Mouse (Mus musculus) heart, embryonic 16.5 days (tissue): Measurements from ENCODE around the gene Pla2g1b. TPM values are rescaled to one million over a fixed set of nuclear protein-coding genes. Genes with fewer than 3 reads are reported as not detected.

Source experiments
- ATAC-seq: fragments of 200-750 bp; cut with Nextera tagmentation; replicated peaks from 2 replicates; pipeline ENCODE4 v1.8.0; 2017; ENCODE audit warnings: moderate number of reproducible peaks; ENCODE audit not compliant: insufficient read depth, low FRiP score; ENCODE audit errors: extremely low read depth
- H3K27ac ChIP-seq: fragments of 300-500 bp; sonication (generic); 2 replicates; pipeline ENCODE4 v1.5.1; 2014; ENCODE audit warnings: mild to moderate bottlenecking, low read length, control low read depth, moderate library complexity
- H3K27me3 ChIP-seq: fragments of 300-500 bp; sonication (generic); 2 replicates; pipeline ENCODE4 v1.6.1; 2014; ENCODE audit warnings: low read length, mixed read lengths; ENCODE audit not compliant: control insufficient read depth, insufficient read depth
- H3K36me3 ChIP-seq: fragments of 300-500 bp; sonication (generic); 2 replicates; pipeline ENCODE4 v1.6.1; 2014; ENCODE audit not compliant: control insufficient read depth, insufficient read depth
- H3K4me1 ChIP-seq: fragments of 300-500 bp; sonication (generic); 2 replicates; pipeline ENCODE4 v1.6.1; 2014; ENCODE audit warnings: low read length, mixed read lengths; ENCODE audit not compliant: control insufficient read depth, insufficient read depth
- H3K4me2 ChIP-seq: fragments of 300-500 bp; sonication (generic); 2 replicates; pipeline ENCODE4 v1.6.1; 2014; ENCODE audit warnings: low read depth, mild to moderate bottlenecking, control low read depth, low read length
- H3K4me3 ChIP-seq: fragments of 300-500 bp; sonication (generic); 2 replicates; pipeline ENCODE4 v1.5.1; 2014; ENCODE audit warnings: mild to moderate bottlenecking, control low read depth, low read length
- H3K9ac ChIP-seq: fragments of 300-500 bp; sonication (generic); 2 replicates; pipeline ENCODE4 v1.6.1; 2014; ENCODE audit warnings: low read length, control low read depth
- H3K9me3 ChIP-seq: fragments of 300-500 bp; sonication (generic); replicated peaks from 2 replicates; pipeline ENCODE4 v1.6.1; 2016; ENCODE audit warnings: low read length; ENCODE audit not compliant: control insufficient read depth
- WGBS: fragments of 180-500 bp; shearing (Covaris S2); extraction: QIAGEN DNeasy Blood & Tissue Kit; methylation state at CpG from one replicate; pipeline ENCODE4 v1.1.7; 2014; 5-methylcytosine and 5-hydroxymethylcytosine counted together
- polyA plus RNA-seq: library from polyadenylated mRNA; unstranded; fragments of >200 nt; fragmentation: Nextera tagmentation; extraction: Ambion mirVana; gene quantifications from 2 replicates; pipeline ENCODE4 v1.2.1, GENCODE M21; 2015

Pla2g1b gene
- polyA plus RNA-seq, 1 experiment from 2014 or later = 0.46 TPM

DNA sequence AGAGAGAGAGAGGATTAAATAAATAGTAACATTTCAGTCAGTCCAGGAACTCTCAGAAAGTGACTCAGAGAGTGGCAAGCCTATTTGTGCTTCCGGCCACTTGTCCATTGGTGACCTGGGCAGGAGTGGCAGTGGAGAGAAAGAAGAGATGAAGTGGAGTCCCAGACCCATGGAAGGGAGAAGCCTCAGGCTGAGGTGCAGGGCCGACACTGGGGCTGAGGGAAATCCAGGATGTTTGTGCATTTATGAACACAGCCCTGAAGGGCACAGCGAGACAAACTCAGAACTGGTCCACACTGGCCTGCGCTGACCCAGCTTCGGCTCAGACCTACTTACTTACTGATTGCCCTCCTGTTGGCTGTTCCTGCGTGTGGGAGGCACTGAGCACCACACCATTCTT lies 3.7 kb downstream of the Pla2g1b start:
- H3K9ac ChIP-seq = no peak overlapping the region
- no peak for ATAC-seq
- no peak overlapping the region for H3K4me3 ChIP-seq
- 60% methylated on average over 6 of the region's 6 CpGs for WGBS
- no peaks in the 10 kb centered on the region for H3K9me3 ChIP-seq
- no peaks in the 10 kb centered on the region for H3K27me3 ChIP-seq
- peaks cover 6% of the 10 kb centered on the region; the same call in 1 of the 2 replicates for H3K4me1 ChIP-seq
- H3K27ac ChIP-seq = no peak overlapping the region
- H3K36me3 ChIP-seq = no peaks in the 10 kb centered on the region
- H3K4me2 ChIP-seq = no peak overlapping the region

DNA sequence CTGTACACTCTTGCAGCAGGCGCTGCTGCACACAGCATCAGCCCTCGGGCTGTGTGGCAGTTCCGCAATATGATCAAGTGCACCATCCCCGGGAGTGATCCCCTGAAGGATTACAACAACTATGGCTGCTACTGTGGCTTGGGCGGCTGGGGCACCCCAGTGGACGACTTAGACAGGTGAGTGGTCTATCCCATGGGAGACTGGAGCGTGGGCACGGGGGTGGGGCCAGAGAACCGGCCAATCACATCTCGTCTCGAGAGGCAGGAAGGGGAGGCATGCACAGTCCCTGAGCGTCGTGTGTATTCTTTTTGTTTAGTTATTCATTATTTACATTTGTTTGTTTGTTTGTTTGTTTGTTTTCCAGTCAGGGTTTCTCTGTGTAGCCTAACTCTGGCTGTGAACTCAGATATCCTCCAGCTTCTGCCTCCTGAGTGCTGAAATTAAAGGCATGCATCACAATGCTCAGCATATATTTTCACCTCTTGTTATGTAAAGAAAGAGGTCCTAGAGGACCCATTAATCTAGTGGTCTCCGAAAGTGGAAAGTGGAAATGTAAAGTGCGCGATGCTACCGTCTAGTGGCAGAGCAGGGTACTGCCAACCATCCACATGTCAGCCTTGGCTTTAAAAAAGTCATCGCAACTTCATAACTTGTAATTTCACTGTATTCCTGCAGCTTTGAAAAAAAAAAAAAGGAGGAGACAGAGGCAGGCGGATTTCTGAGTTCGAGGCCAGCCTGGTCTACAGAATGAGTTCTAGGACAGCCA lies 4.9 kb downstream of the Pla2g1b start:
- WGBS = 32% methylated on average over 20 of the region's 20 CpGs
- H3K9ac ChIP-seq = no peak overlapping the region
- no peaks in the 10 kb centered on the region for H3K9me3 ChIP-seq
- no peak for ATAC-seq
- H3K27me3 ChIP-seq = no peaks in the 10 kb centered on the region
- no peaks in the 10 kb centered on the region for H3K36me3 ChIP-seq
- no peak overlapping the region for H3K4me3 ChIP-seq
- H3K27ac ChIP-seq = no peak overlapping the region
- H3K4me1 ChIP-seq = peaks cover 11% of the 10 kb centered on the region
- H3K4me2 ChIP-seq = peak overlapping the region; percentile 36

DNA sequence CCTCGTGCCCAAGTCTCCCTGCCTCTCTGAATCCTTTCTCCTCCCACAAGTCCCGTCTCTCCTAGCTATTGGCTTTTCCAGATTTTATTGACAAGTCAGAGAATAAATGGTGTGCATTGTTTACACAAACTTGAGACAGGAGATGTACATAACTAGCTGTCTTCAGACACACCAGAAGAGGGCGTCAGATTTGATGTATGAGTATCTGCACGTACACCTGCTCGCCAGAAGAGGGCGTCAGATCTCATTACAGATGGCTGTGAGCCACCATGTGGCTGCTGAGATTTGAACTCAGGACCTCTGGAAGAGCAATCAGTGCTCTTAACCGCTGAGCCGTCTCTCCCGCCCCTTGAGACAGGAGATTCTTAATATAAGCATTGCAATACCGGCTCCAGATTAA lies 7.1 kb downstream of the Pla2g1b start:
- ATAC-seq = no peak
- WGBS = 74% methylated on average over 10 of the region's 10 CpGs
- Histone ChIP-seq H3K27me3 (no peaks in the 10 kb centered on the region), H3K27ac (no peak overlapping the region), H3K4me3 (no peak overlapping the region), H3K9me3 (no peaks in the 10 kb centered on the region), H3K36me3 (peaks cover 5% of the 10 kb centered on the region; the same call in 1 of the 2 replicates), H3K4me1 (peaks cover 9% of the 10 kb centered on the region), H3K4me2 (no peak overlapping the region), H3K9ac (no peak overlapping the region)

DNA sequence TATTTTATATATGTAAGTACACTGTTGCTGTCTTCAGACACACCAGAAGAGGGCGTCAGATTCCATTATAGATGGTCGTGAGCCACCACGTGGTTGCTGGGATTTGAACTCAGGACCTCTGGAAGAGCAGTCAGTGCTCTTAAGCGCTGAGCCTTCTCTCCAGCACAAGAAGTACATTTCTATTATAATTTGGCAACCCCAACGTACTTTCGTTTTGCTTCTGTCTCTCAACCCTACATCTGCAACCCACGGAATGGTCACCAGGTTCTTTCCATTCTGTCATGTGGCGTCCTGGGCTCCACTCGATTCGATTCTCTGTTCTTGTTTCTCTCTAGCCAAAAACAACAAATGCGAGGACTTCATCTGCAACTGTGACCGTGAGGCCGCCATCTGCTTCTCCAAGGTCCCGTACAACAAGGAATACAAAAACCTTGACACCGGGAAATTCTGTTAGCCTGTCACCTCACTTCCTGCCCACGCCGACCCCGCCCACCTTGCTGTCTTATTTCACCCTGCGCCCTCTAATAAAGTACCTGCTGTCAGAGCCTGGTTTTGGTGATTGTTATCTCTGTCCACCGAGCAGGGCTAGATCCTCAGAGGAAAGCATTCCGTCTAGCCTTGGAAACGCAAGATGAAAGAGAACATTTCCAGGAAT lies 8.2 kb downstream of the Pla2g1b start:
- H3K4me1 ChIP-seq = peaks cover 9% of the 10 kb centered on the region
- no peak overlapping the region for H3K9ac ChIP-seq
- H3K4me2 ChIP-seq = peak overlapping the region; percentile 42
- no peaks in the 10 kb centered on the region for H3K9me3 ChIP-seq
- H3K27ac ChIP-seq = no peak overlapping the region
- 54% methylated on average over 22 of the region's 22 CpGs for WGBS
- peak overlapping the region; percentile 22 for H3K4me3 ChIP-seq
- no peak for ATAC-seq
- peaks cover 5% of the 10 kb centered on the region; the same call in 1 of the 2 replicates for H3K36me3 ChIP-seq
- no peaks in the 10 kb centered on the region for H3K27me3 ChIP-seq

DNA sequence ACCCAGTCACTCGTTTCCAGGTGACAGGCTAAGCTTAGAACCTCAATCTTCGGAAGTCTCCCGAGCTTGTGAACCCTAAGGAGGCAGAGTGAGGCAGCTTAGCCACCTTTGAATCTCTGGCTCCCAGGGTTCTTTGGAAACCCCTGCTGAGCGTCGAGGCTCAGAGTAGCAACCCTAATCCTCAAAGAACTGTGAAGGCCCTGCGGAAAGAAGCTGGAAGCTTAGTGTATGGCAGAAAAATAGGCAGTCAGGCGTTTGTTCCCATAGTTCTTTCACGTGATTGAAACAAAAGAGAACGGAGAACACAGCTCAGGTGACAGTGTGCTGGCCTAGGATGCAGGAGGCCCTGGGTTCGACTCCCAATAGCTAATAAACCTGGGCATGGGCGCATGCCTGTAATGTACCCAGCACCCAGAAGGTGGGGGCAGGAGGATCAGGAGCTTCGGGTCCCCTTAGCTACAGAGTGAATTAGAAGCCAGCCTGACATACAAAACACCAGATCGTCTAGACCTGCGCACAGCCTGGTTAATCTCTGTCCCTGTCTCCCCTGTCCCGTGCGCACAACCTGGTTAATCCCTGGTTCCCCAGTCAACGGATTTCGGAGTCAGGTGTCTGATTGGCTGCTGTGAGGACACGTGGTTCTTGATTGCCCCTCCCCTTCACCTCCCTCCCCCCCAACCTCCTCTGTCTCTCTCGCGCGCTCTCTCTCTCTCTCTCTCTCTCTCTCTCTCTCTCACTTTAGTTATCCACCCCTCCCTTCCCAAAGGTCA lies 9.5 kb downstream of the Pla2g1b start:
- Histone ChIP-seq H3K4me2 (peak overlapping the region; percentile 72), H3K36me3 (peaks cover 10% of the 10 kb centered on the region; the same call in 1 of the 2 replicates), H3K4me1 (peaks cover 9% of the 10 kb centered on the region), H3K27me3 (no peaks in the 10 kb centered on the region), H3K27ac (no peak overlapping the region), H3K4me3 (peak overlapping the region; percentile 50), H3K9ac (peak overlapping the region; percentile 65), H3K9me3 (no peaks in the 10 kb centered on the region)
- peak; percentile 82 for ATAC-seq
- WGBS = 12% methylated on average over 22 of the region's 22 CpGs

DNA sequence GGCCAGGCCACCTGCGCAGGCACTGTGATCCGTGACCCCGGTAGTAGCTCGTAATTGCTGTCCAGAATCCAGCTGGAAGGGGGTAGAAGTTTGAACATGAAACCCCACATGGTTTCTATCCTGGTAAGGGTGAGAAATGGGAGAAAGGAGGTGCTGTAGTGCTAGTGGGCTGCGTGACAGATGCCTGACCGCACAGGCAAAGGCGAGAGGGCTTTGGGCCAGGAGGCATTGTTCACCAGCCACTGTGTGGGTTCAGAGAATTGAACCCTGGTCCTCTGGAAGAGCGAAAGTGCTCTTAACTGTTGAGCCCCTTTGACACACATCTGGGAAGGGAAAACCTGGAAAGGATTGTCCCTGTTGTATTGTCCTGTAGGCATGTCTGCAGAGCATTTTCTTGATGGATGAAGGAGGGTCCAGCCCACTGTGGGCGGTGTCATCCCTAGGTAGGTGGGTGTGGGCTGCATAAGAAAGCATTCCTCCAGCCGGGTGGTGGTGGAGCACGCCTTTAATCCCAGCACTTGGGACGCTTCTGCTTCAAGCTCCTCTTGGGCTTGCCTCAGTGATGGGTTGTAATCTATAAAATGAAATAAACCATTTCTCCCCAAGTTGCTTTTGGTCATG lies 10.2 kb downstream of the Pla2g1b start:
- 38% methylated on average over 12 of the region's 12 CpGs for WGBS
- Histone ChIP-seq H3K36me3 (peaks cover 10% of the 10 kb centered on the region; the same call in 1 of the 2 replicates), H3K9ac (peak overlapping the region; percentile 65), H3K9me3 (no peaks in the 10 kb centered on the region), H3K27me3 (no peaks in the 10 kb centered on the region), H3K4me3 (peak overlapping the region; percentile 50), H3K27ac (no peak overlapping the region), H3K4me2 (peak overlapping the region; percentile 72), H3K4me1 (peaks cover 5% of the 10 kb centered on the region)
- no peak for ATAC-seq

DNA sequence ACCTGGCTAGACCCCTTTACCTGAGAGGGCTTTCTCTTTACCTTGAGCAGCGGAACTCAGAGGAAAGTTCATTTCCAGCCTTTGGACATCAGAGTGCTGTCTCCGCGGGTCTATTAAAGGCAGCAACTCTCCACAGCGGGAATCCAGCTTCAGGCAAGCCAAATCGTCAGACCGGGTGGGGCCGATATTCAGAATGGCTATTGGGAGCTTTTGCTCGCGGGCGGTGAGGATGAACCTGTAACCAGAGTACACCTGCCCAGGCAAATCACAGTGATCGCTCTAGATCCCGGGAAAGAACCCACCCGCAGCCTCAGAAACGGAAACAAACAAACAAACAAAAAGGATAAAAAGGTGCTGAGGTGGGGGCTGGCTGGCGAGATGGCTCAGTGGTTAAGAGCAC lies 13.5 kb downstream of the Pla2g1b start:
- Histone ChIP-seq H3K9me3 (no peaks in the 10 kb centered on the region), H3K9ac (no peak overlapping the region), H3K27ac (no peak overlapping the region), H3K4me2 (no peak overlapping the region), H3K4me3 (no peak overlapping the region), H3K36me3 (peaks cover 12% of the 10 kb centered on the region; the same call in 1 of the 2 replicates), H3K27me3 (no peaks in the 10 kb centered on the region), H3K4me1 (peaks cover 8% of the 10 kb centered on the region)
- ATAC-seq = no peak
- WGBS = 66% methylated on average over 15 of the region's 15 CpGs

DNA sequence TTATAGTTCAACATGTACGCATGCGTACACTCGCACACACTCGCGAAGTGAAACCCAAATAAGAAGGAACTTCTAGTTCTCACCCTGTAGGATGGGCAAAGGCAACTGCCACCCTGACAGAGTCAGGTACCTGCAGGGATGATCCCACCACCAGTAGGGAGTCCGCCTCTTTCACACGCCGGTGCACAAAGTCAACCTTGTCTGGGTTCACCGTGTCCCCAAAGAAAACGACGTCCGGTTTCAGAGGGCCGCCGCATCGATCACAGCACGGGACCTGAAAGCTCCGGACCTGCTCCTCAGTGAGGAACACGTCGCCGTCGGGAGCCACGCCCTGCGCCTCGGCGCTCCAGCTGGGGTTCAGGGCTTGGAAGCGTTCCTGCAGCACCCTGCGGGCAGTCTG lies 14.0 kb downstream of the Pla2g1b start:
- Histone ChIP-seq H3K36me3 (peaks cover 12% of the 10 kb centered on the region; the same call in 1 of the 2 replicates), H3K4me2 (peak overlapping the region; percentile 50), H3K9ac (no peak overlapping the region), H3K4me3 (peak overlapping the region; percentile 29), H3K9me3 (no peaks in the 10 kb centered on the region), H3K27ac (no peak overlapping the region), H3K4me1 (peaks cover 11% of the 10 kb centered on the region), H3K27me3 (no peaks in the 10 kb centered on the region)
- ATAC-seq = no peak
- 30% methylated on average over 27 of the region's 27 CpGs for WGBS
